Mouse (Mus musculus) testis, adult 2 months (tissue): ENCODE data around the gene Auts2. TPM values are rescaled to one million over a fixed set of nuclear protein-coding genes. Genes with fewer than 3 reads are reported as not detected.

ENCODE experiments used
- H3K27ac ChIP-seq: fragments of 200-500 bp; 2 replicates; pipeline ENCODE4 v1.5.1; 2012; ENCODE audit warnings: low read depth, low read length; ENCODE audit not compliant: control insufficient read depth, insufficient read depth
- H3K27me3 ChIP-seq: fragments of 200-500 bp; 2 replicates; pipeline ENCODE4 v1.6.1; 2012; ENCODE audit warnings: mild to moderate bottlenecking, low read length, moderate library complexity; ENCODE audit not compliant: control insufficient read depth, insufficient read depth
- H3K36me3 ChIP-seq: fragments of 200-500 bp; 2 replicates; pipeline ENCODE4 v1.6.1; 2012; ENCODE audit warnings: mild to moderate bottlenecking, low read length; ENCODE audit not compliant: control insufficient read depth, insufficient read depth
- H3K4me1 ChIP-seq: fragments of 200-500 bp; 2 replicates; pipeline ENCODE4 v1.6.1; 2012; ENCODE audit warnings: low read length; ENCODE audit not compliant: control insufficient read depth, insufficient read depth
- H3K4me3 ChIP-seq: fragments of 200-500 bp; 2 replicates; pipeline ENCODE4 v1.5.1; 2012; ENCODE audit warnings: low read depth, mild to moderate bottlenecking, low read length, moderate library complexity, mixed read lengths; ENCODE audit not compliant: control insufficient read depth
- CTCF ChIP-seq: fragments of 200-500 bp; IDR thresholded peaks from 2 replicates; pipeline ENCODE4 v1.5.1; 2012; ENCODE audit warnings: low read depth, mild to moderate bottlenecking, inconsistent platforms, low read length, moderate library complexity; ENCODE audit not compliant: control insufficient read depth, insufficient read depth, insufficient replicate concordance
- POLR2A ChIP-seq: fragments of 200-500 bp; IDR thresholded peaks from 2 replicates; pipeline ENCODE4 v1.6.1; 2012; ENCODE audit warnings: low read depth, mild to moderate bottlenecking, inconsistent platforms, low read length, moderate library complexity; ENCODE audit not compliant: control insufficient read depth
- polyA plus RNA-seq: library from polyadenylated mRNA; depleted of rRNA; stranded (reverse); fragments of >200 nt; gene quantifications from 2 replicates; pipeline ENCODE4 v1.2.3, GENCODE M21; 2012

Auts2 gene
- polyA plus RNA-seq, 1 experiment = 4.3 TPM

GRCm38 (mm10) chr5:132272132-132272531, 271.0 kb downstream of the Auts2 start:
- Histone ChIP-seq H3K27me3 (no peaks in the 10 kb centered on the region), H3K4me3 (no peak overlapping the region), H3K36me3 (no peaks in the 10 kb centered on the region), H3K27ac (no peak overlapping the region), H3K4me1 (no peaks in the 10 kb centered on the region)
- TF ChIP-seq CTCF = no peak
- no peak for TF ChIP-seq POLR2A

GRCm38 (mm10) chr5:132270896-132271295, 272.2 kb downstream of the Auts2 start:
- Histone ChIP-seq H3K27ac (no peak overlapping the region), H3K27me3 (no peaks in the 10 kb centered on the region), H3K36me3 (no peaks in the 10 kb centered on the region), H3K4me1 (no peaks in the 10 kb centered on the region), H3K4me3 (no peak overlapping the region)
- TF ChIP-seq CTCF (no peak), POLR2A (no peak)

GRCm38 (mm10) chr5:132270074-132270473, 273.1 kb downstream of the Auts2 start:
- TF ChIP-seq CTCF = no peak
- no peak for TF ChIP-seq POLR2A
- no peaks in the 10 kb centered on the region for H3K27me3 ChIP-seq
- no peak overlapping the region for H3K4me3 ChIP-seq
- no peaks in the 10 kb centered on the region for H3K36me3 ChIP-seq
- no peak overlapping the region for H3K27ac ChIP-seq
- H3K4me1 ChIP-seq = no peaks in the 10 kb centered on the region

- no peaks in the 10 kb centered on the region for H3K4me1 ChIP-seq
- TF ChIP-seq CTCF (no peak), POLR2A (no peak)
- no peaks in the 10 kb centered on the region for H3K27me3 ChIP-seq
- no peak overlapping the region for H3K4me3 ChIP-seq
- H3K27ac ChIP-seq = no peak overlapping the region
- H3K36me3 ChIP-seq = no peaks in the 10 kb centered on the region
Measured at GRCm38 (mm10) chr5:132268351-132268967, 274.7 kb downstream of the Auts2 start.

- H3K27ac ChIP-seq = no peak overlapping the region
- H3K4me3 ChIP-seq = no peak overlapping the region
- H3K36me3 ChIP-seq = no peaks in the 10 kb centered on the region
- TF ChIP-seq CTCF (no peak), POLR2A (no peak)
- H3K27me3 ChIP-seq = no peaks in the 10 kb centered on the region
- H3K4me1 ChIP-seq = no peaks in the 10 kb centered on the region
Measured at GRCm38 (mm10) chr5:132265015-132265414, 278.1 kb downstream of the Auts2 start.

- no peaks in the 10 kb centered on the region for H3K4me1 ChIP-seq
- H3K27me3 ChIP-seq = no peaks in the 10 kb centered on the region
- TF ChIP-seq CTCF = no peak
- TF ChIP-seq POLR2A = no peak
- H3K4me3 ChIP-seq = no peak overlapping the region
- no peak overlapping the region for H3K27ac ChIP-seq
- H3K36me3 ChIP-seq = no peaks in the 10 kb centered on the region
Measured at GRCm38 (mm10) chr5:132261750-132262149, 281.4 kb downstream of the Auts2 start.

- TF ChIP-seq POLR2A (no peak), CTCF (no peak)
- Histone ChIP-seq H3K27ac (no peak overlapping the region), H3K4me1 (no peaks in the 10 kb centered on the region), H3K4me3 (no peak overlapping the region), H3K36me3 (no peaks in the 10 kb centered on the region), H3K27me3 (no peaks in the 10 kb centered on the region)
Measured at GRCm38 (mm10) chr5:132258882-132259281, 284.3 kb downstream of the Auts2 start.

GRCm38 (mm10) chr5:132255579-132255978, 287.6 kb downstream of the Auts2 start:
- no peaks in the 10 kb centered on the region for H3K27me3 ChIP-seq
- TF ChIP-seq POLR2A = no peak
- TF ChIP-seq CTCF = no peak
- no peak overlapping the region for H3K4me3 ChIP-seq
- H3K36me3 ChIP-seq = no peaks in the 10 kb centered on the region
- no peaks in the 10 kb centered on the region for H3K4me1 ChIP-seq
- H3K27ac ChIP-seq = no peak overlapping the region
